9 mouse cellular contexts compared by ENCODE assay signal in genomic region chr6:86473077-86473476, GRCm38 (mm10). TPM values are rescaled to one million over a fixed set of nuclear protein-coding genes. Genes with fewer than 3 reads are reported as not detected.
DNase-seq lines count a peak whose midpoint lies in the region; ATAC-seq and TF ChIP-seq lines count a peak whose summit lies in the region.
"Had no signal": no experiment of that assay in that cellular context is flagged by ENCODE, and none has a peak within 500 bp of the region (broad histone marks: within the 10 kb centered on the region; RNA-seq: fewer than 3 reads in every experiment).

No protein-coding gene starts in this region.

- no peak for TF ChIP-seq CTCF in forebrain, postnatal 0 days (IDR thresholded peaks at IDR 0.05; ENCODE audit: low read depth)

- H3K4me3 ChIP-seq in lung, embryonic 15.5 days, result peak overlapping the region; percentile 44
- H3K4me3 ChIP-seq in brown adipose tissue, adult 24 weeks (ENCODE audit: insufficient read depth, low read depth, low read length), result peak overlapping the region; percentile 49
- H3K4me3 ChIP-seq in forebrain, postnatal 0 days (ENCODE audit: low read depth, low read length), result peak overlapping the region; percentile 40
- peak overlapping the region; percentile 40 for H3K4me3 ChIP-seq in limb, embryonic 14.5 days (replicated peaks; ENCODE audit: low read length)
- H3K4me3 ChIP-seq in stomach, embryonic 15.5 days (replicated peaks), result peak overlapping the region; percentile 36

- peaks cover 15% of the 10 kb centered on the region for H3K36me3 ChIP-seq in lung, embryonic 15.5 days
- H3K36me3 ChIP-seq in forebrain, postnatal 0 days (ENCODE audit: insufficient read depth), result peaks cover 7% of the 10 kb centered on the region; the same call in 1 of the 2 replicates
- peaks cover 12% of the 10 kb centered on the region; the same call in 1 of the 2 replicates for H3K36me3 ChIP-seq in limb, embryonic 14.5 days (ENCODE audit: control insufficient read depth, insufficient read depth, low read length)
- 0 out of 2 replicates have a peak, but pooled peaks cover 2% of the 10 kb centered on the region for H3K36me3 ChIP-seq in stomach, embryonic 15.5 days

- peak overlapping the region; percentile 83 for H3K27ac ChIP-seq in lung, embryonic 15.5 days
- peak overlapping the region; percentile 94 for H3K27ac ChIP-seq in brown adipose tissue, adult 24 weeks (replicated peaks; ENCODE audit: low read depth, low read length)
- peak overlapping the region; percentile 93 for H3K27ac ChIP-seq in forebrain, postnatal 0 days (ENCODE audit: low read depth, low read length)
- H3K27ac ChIP-seq in limb, embryonic 14.5 days (replicated peaks; ENCODE audit: low read depth, low read length), result peak overlapping the region; percentile 89
- peak overlapping the region; percentile 86 for H3K27ac ChIP-seq in stomach, embryonic 15.5 days

- DNase-seq in lung, postnatal 14 days, result no peak
- no peak for DNase-seq in forebrain, postnatal 0 days
- DNase-seq in limb, embryonic 14.5 days (ENCODE audit: low spot score), result no peak
- DNase-seq in ovary, postnatal 14 days (ENCODE audit: low spot score), result no peak
- DNase-seq in adrenal gland, postnatal 10 days, result no peak

- H3K4me1 ChIP-seq in lung, embryonic 15.5 days, result peaks cover 43% of the 10 kb centered on the region
- peaks cover 38% of the 10 kb centered on the region for H3K4me1 ChIP-seq in brown adipose tissue, adult 24 weeks (ENCODE audit: control insufficient read depth, insufficient read depth, insufficient read length, low read length)
- H3K4me1 ChIP-seq in forebrain, postnatal 0 days (ENCODE audit: insufficient read depth), result peaks cover 8% of the 10 kb centered on the region
- peaks cover 23% of the 10 kb centered on the region for H3K4me1 ChIP-seq in limb, embryonic 14.5 days (ENCODE audit: control insufficient read depth, insufficient read depth, low read length)
- H3K4me1 ChIP-seq in stomach, embryonic 15.5 days, result peaks cover 20% of the 10 kb centered on the region

- ATAC-seq in lung, embryonic 15.5 days (ENCODE audit: borderline replicate concordance, extremely low read depth, low FRiP score, low TSS enrichment), result no peak
- ATAC-seq in forebrain, postnatal 0 days, result no peak
- ATAC-seq in limb, embryonic 14.5 days (ENCODE audit: low FRiP score, low read depth), result no peak
- no peak for ATAC-seq in stomach, embryonic 15.5 days (ENCODE audit: insufficient read depth, low FRiP score, low read depth)

- no peak for TF ChIP-seq POLR2A in limb, embryonic 14.5 days (IDR thresholded peaks at IDR 0.05; ENCODE audit: borderline replicate concordance, extremely low read depth, insufficient read depth, insufficient read length)

- H3K4me2 ChIP-seq in lung, embryonic 15.5 days, result peak overlapping the region; percentile 55
- peak overlapping the region; percentile 75 for H3K4me2 ChIP-seq in forebrain, postnatal 0 days (ENCODE audit: low read depth)
- H3K4me2 ChIP-seq in limb, embryonic 14.5 days (replicated peaks; ENCODE audit: low read depth, low read length, severe bottlenecking), result peak overlapping the region; percentile 79
- H3K4me2 ChIP-seq in stomach, embryonic 15.5 days, result peak overlapping the region; percentile 54

- 55% methylated on average over 7 of the region's 7 CpGs for WGBS in lung, embryonic 15.5 days
- WGBS in forebrain, postnatal 0 days, result 56% methylated on average over 7 of the region's 7 CpGs
- 66% methylated on average over 7 of the region's 7 CpGs for WGBS in limb, embryonic 14.5 days
- 48% methylated on average over 7 of the region's 7 CpGs for WGBS in stomach, embryonic 15.5 days

- H3K9me3 ChIP-seq in lung, embryonic 15.5 days, result no peaks in the 10 kb centered on the region
- H3K9me3 ChIP-seq in forebrain, postnatal 0 days (ENCODE audit: low read length), result no peaks in the 10 kb centered on the region
- no peaks in the 10 kb centered on the region for H3K9me3 ChIP-seq in limb, embryonic 14.5 days (ENCODE audit: control insufficient read depth, low read length)
- no peaks in the 10 kb centered on the region for H3K9me3 ChIP-seq in stomach, embryonic 15.5 days

- H3K27me3 ChIP-seq in lung, embryonic 15.5 days, result no peaks in the 10 kb centered on the region
- no peaks in the 10 kb centered on the region for H3K27me3 ChIP-seq in forebrain, postnatal 0 days (ENCODE audit: insufficient read depth, low read length)
- H3K27me3 ChIP-seq in limb, embryonic 14.5 days (ENCODE audit: control insufficient read depth, insufficient read depth, low read length), result no peaks in the 10 kb centered on the region
- H3K27me3 ChIP-seq in stomach, embryonic 15.5 days (replicated peaks), result no peaks in the 10 kb centered on the region

- peak overlapping the region; percentile 23 for H3K9ac ChIP-seq in lung, embryonic 15.5 days
- H3K9ac ChIP-seq in forebrain, postnatal 0 days, result peak overlapping the region; percentile 68
- peak overlapping the region; percentile 60 for H3K9ac ChIP-seq in limb, embryonic 14.5 days (ENCODE audit: low read depth, low read length, severe bottlenecking)
- H3K9ac ChIP-seq in stomach, embryonic 15.5 days, result peak overlapping the region; percentile 6; the same call in 1 of the 2 replicates

RNA-seq across cellular contexts. Expression of gene C87436, which starts 34.9 kb away (rescaled TPM):
- 20.9 and 22.1 TPM in 2 replicates for polyA plus RNA-seq in lung, embryonic 15.5 days (2015; fragmentation: Nextera tagmentation; extraction: Ambion mirVana)
- 10.4 and 13.6 TPM in 2 replicates for polyA plus RNA-seq in brown adipose tissue, adult 24 weeks (2012; ENCODE audit: insufficient read depth, insufficient read length, missing spikeins)
- 20.5 and 24.8 TPM in 2 replicates for total RNA-seq in forebrain, postnatal 0 days (2014; rRNA removed)
- polyA plus RNA-seq in forebrain, postnatal 0 days (2015; fragmentation: Nextera tagmentation; extraction: Ambion mirVana), result 19.6 and 21.9 TPM in 2 replicates
- 16.0 and 19.1 TPM in 2 replicates for polyA plus RNA-seq in limb, embryonic 14.5 days (2012; rRNA removed)
- 20.6 and 22.2 TPM in 2 replicates for polyA plus RNA-seq in limb, embryonic 14.5 days (2014; fragmentation: Nextera tagmentation; extraction: Ambion mirVana)
- 20.9 and 24.9 TPM in 2 replicates for polyA plus RNA-seq in stomach, embryonic 15.5 days (2015; fragmentation: Nextera tagmentation; extraction: Ambion mirVana)
- total RNA-seq in adrenal gland, postnatal 10 days (2021), result 10 to 100 TPM; 15.3 to 17.7 TPM

RNA-seq across cellular contexts. Expression of gene Gm44790, which starts 46.6 kb away (rescaled TPM):
- 1.3 TPM in 1 of 2 replicates, not detected in the other for polyA plus RNA-seq in lung, embryonic 15.5 days (2015; fragmentation: Nextera tagmentation; extraction: Ambion mirVana)
- polyA plus RNA-seq in brown adipose tissue, adult 24 weeks (2012; ENCODE audit: insufficient read depth, insufficient read length, missing spikeins), result not detected in 2 replicates
- total RNA-seq in forebrain, postnatal 0 days (2014; rRNA removed), result not detected in 2 replicates
- polyA plus RNA-seq in forebrain, postnatal 0 days (2015; fragmentation: Nextera tagmentation; extraction: Ambion mirVana), result 0.67 and 2.0 TPM in 2 replicates
- polyA plus RNA-seq in limb, embryonic 14.5 days (2012; rRNA removed), result 1.5 and 2.4 TPM in 2 replicates
- polyA plus RNA-seq in limb, embryonic 14.5 days (2014; fragmentation: Nextera tagmentation; extraction: Ambion mirVana), result 0.77 and 1.2 TPM in 2 replicates
- polyA plus RNA-seq in stomach, embryonic 15.5 days (2015; fragmentation: Nextera tagmentation; extraction: Ambion mirVana), result not detected in 2 replicates
- total RNA-seq in adrenal gland, postnatal 10 days (2021), result under 1 TPM in 1 of 2 experiments, not detected in 1; 0.85 TPM
- total RNA-seq: heart, postnatal 14 days had no signal

RNA-seq across cellular contexts. Expression of gene Pcbp1, which starts 53.0 kb away (rescaled TPM):
- polyA plus RNA-seq in lung, embryonic 15.5 days (2015; fragmentation: Nextera tagmentation; extraction: Ambion mirVana), result 554 and 556 TPM in 2 replicates
- 107 and 116 TPM in 2 replicates for polyA plus RNA-seq in brown adipose tissue, adult 24 weeks (2012; ENCODE audit: insufficient read depth, insufficient read length, missing spikeins)
- total RNA-seq in forebrain, postnatal 0 days (2014; rRNA removed), result 45.7 and 49.3 TPM in 2 replicates
- 340 and 351 TPM in 2 replicates for polyA plus RNA-seq in forebrain, postnatal 0 days (2015; fragmentation: Nextera tagmentation; extraction: Ambion mirVana)
- 333 and 395 TPM in 2 replicates for polyA plus RNA-seq in limb, embryonic 14.5 days (2012; rRNA removed)
- polyA plus RNA-seq in limb, embryonic 14.5 days (2014; fragmentation: Nextera tagmentation; extraction: Ambion mirVana), result 445 and 455 TPM in 2 replicates
- polyA plus RNA-seq in stomach, embryonic 15.5 days (2015; fragmentation: Nextera tagmentation; extraction: Ambion mirVana), result 518 and 529 TPM in 2 replicates
- total RNA-seq in adrenal gland, postnatal 10 days (2021), result 100 to 1,000 TPM; 233 to 243 TPM

Comparison
In these comparisons a context has a peak if more than half of its experiments do, and no peak if none do; other contexts are left out.
1. H3K9ac ChIP-seq: peak in every context shown above with its lines; median percentile 68 in forebrain, postnatal 0 days; 60 in limb, embryonic 14.5 days; 23 in lung, embryonic 15.5 days; 6 in stomach, embryonic 15.5 days.